Mouse (Mus musculus): ENCODE results near the gene Pakap.

The Pakap gene

DNA sequence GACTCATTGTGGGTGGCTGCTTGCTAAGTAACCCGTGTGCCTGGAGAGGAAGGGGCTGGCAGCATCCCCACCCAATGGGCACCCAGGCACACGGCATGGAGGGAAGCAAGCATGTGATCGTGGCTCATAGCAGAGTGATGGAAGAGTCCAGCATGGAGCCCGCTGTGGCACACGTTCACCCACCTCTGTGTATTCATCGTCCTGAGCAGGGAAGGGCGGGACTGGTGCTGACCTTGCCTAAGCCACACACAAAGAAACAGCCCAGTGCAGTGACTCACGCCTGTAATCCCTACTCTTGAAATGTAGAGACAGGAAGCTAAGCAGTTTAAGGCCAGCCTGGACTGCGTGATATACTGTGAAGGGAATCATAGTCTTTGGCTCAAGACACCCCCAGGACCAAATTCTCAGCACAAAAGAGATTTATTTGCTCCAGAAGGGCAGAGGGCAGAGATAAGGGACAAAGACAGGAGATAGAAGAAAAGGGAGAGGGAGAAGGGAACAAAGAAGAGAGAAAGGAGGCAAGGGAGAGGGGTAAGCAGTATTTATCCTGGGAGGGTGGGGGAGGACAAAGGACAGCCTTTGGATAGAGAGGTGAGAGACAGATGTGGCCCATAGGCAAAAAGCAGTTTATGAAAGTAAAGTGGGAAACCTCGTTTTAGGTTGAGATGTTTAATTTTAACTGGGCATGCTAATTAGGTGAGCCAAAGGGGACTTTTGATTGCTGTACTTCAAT is 230.5 kb downstream of the Pakap start:
- no peak for DNase-seq (ENCODE audit: low spot score in 2 of 2)

DNA sequence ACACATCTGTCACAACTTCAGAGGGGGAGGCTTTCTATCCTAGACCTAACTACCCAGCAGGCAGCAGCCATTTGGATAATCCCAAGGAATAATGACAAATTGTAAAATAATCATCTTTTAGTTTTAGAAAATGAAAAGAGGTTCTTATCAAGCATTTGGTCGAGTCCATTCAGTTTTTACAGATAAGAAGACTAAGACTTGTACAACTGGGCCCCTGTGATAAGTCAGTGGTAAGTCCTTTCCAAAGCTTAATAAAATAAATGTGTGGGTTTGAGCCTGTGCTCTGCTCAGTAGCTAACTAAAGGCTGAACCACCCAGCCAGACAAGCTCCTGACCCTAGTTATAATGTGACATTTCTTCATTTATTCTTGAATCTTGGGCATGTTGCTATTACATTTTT is 231.3 kb downstream of the Pakap start:
- no peak for DNase-seq (ENCODE audit: low spot score in 2 of 2)

DNA sequence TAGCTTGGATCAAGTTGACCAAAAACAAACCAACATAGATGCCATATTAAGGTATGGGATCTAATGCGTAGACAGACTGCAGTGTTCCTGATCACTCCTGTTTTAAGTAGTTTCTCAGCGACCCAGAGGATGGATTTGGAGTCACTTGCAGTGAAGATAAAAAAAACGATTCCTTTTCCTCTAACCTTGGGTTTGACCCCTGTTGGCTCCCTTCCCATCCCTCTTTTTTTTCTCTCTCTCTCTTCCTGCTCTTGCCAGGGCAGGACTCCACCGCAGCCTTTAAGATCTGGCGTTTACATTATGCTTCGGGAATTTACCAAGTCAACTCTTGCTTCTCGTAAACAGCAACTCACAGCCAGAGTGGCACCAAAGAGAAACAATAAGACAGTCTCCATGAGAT is 233.3 kb downstream of the Pakap start:
- no peak for DNase-seq (ENCODE audit: low spot score in 2 of 2)

DNA sequence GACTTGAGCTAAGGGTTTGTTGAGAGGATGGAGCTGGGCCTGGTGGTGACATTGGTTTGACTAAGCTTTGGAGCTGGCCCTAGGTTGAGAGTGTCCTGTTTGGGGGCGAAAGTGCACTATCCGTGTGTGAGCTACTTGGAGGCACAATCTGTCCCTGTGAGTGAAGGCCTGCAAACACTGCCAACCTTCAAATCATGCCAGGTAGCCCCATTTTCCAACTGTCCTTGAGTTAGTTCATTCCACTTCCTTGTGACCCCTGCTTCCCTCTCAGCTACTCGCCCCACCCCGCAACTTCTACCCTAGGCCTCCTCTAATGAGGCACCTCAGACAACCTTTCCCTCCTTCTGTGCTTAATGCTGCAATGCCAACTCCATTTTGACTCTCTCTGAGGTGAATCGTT is 234.0 kb downstream of the Pakap start:
- no peak for DNase-seq (ENCODE audit: low spot score in 2 of 2)

DNA sequence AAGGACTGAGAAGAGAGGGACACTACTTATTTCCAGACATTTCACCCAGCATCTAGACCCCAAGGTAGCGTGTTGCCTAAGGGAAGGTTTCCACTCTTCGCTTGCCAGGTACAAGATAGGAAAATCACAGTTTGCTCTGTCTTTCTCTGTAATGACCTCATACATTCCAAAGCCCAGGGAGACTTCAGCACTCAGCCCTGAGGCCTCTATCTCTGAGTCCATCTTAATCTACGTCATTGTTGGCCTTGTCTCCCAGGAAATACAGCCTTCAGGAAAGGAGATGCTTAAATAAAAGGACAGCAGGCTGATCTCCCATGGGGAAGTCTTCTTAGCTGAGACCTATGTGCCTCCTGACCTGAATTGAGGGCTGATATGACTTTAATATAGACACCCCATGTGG is 234.4 kb downstream of the Pakap start:
- DNase-seq (ENCODE audit: low spot score in 2 of 2) = no peak

DNA sequence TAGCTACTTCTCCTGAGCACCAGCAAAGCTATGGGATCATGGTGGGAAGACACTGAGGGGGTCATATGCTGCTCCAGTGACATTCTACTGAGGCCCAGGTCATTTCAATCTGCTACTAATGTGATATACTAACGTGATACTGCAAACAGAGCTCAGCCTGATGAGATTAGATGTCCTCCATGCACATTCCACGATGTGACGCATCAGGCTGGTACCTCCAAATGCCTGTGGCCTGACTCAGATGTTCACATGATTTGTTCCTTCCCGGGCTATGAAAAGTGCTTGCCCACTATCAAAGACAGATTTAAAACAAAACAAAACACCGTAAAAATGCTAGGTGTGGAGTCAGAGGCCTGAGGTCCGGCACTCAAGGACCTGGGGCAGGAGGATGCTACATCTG is 236.9 kb downstream of the Pakap start:
- no peak for DNase-seq (ENCODE audit: low spot score in 2 of 2)

DNA sequence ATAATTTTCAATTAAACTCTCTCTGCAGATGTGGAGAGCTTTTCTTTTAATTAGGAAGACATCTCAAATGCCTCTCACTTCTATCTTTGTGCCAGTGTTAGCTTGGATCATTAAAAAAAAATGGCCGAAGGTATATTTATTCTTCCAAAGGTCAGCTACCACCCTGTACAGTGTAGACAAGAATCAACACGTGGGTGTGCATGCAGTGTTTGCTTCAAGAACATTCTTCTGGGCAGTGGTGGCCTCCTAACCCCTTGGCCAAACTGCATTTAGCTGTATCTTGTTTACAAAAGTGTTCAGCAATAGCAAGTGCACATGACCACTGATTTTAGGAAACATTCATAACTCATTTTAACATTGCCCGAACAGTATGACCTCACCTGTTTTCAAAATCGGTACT is 241.5 kb downstream of the Pakap start:
- DNase-seq (ENCODE audit: low spot score in 2 of 2) = no peak

DNA sequence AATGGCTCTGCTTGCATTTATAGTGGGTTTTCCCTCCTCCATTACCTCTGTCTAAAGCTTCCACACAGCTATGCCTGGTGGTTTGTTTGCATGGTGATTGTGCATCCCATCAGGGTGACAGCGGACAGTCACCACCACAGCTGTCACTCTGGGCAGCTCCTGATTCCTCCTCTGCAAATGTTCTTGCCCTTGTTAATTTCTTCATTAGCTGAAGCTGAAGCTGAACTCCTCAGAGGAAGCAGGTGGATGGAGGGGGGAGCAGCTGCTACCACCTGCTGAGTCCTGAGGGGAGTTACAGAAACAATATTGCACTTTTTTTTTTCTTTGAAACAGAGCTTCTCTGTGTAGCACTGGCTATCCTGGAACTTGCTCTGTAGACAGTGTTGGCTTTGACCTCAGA is 244.1 kb downstream of the Pakap start:
- DNase-seq (ENCODE audit: low spot score in 2 of 2) = no peak

DNA sequence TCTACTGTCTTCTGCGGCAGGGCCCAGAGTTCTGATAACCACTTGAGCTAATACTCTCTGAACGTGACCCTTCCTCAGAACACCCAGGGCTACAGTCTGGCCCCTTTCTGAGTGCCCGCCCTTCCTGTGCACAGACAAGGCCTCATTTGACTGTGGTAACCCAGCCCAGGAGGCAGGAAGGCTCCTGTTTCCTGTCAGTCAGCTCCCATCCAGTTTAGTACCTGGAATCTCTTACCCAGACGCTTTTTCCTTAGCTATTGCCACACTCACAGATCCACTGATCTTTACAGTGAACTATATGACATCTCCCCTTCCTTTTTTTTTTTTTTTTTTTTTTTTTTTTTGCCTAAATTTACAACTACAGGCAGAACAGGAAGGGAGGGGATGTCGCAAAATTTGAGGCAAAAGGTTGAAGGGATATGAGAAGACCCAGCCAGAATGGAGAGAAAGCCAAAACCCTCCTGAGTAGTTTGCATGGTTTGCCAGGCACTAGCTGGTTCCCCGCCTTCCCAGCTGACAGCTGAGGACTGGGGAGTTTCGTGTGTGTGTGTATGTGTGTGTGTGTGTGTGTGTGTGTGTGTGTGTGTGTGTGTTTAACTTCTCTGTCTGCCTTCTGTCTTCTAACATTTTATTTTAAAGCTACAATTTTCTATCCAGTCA is 245.1 kb downstream of the Pakap start:
- DNase-seq (ENCODE audit: low spot score in 2 of 2) = peak in 1 of 2 experiments; percentile 17

DNA sequence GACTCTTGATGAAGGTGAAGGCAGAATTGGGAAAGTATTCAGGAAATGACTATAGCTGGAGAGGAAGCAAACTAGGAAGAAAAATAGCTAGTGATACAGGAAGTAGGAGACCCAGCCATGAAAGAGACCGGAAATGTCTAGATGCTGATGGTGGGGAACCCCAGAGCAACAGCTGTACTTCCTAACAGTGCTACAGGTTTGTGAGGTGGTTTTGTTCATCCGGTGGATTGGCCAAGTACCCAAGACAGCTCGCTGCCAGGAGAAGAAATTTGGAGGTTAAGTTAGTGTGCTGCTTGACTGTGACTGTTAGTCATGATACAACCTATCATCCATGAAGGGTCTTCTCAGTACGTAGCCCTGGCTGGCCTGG is 245.6 kb downstream of the Pakap start:
- DNase-seq (ENCODE audit: low spot score in 2 of 2) = no peak

DNA sequence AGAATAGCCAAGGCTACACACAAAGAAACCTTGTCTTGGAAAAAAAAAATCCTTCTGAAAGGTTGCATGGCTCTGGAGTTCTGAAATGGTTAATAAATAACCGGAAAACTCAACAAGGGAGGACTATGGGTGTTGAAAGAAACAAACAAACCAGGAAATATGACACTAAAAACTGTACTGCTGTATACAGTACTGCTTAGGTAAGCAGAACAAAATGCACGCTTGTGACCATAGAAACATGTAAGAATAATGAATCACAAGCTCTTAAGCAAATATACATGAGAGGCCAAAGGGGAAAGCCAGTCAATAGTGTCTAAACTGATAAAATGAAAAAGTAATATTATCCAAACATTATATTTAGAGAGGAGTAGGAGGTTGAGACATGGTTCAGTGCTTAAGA is 247.4 kb downstream of the Pakap start:
- no peak for DNase-seq (ENCODE audit: low spot score in 2 of 2)

DNA sequence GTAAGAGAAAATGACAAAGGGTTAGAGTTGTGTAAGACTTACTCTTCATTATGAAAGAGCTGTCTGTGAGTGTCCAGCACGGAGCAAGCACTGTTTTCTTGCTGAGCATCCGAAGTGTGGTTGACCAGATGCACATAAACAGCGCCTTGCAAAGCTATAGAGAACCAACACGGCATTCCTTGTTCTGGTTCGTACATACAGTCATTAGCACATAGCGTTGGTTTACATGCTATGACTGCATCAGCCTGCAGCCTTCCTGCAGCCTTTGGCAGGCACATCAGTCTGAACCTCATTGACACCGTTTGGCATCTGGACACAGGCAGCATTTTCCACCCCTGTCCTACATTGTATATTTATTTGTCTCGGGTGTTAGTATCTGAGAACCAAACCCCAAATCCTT is 248.2 kb downstream of the Pakap start:
- DNase-seq (ENCODE audit: low spot score in 2 of 2) = no peak

DNA sequence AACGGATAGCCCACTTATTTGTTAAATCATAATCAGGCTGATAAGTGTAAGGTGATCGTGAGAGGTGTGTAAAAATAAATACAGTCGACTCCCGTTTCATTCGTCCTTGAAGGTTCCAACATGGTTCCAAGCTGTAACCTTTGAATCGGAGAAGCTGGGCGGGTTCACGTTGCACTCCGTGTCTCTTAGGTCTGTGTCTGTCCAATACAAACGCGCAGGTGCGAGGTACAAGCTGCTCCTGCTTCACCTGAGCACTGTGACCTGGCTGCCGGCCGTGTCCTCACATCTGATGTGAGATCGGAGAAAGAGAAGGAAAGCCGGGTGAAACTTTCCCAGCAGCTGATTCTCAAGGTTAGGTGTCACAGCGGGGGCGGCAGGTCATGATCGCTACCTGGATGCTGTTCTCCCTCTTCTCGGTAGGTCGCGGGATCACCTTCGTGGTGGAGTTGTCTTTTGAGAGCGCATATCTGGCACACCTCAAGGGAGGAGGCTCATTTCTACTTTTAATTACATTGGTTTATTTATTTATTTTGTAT is 252.9 kb downstream of the Pakap start:
- no peak for DNase-seq (ENCODE audit: low spot score in 2 of 2)

DNA sequence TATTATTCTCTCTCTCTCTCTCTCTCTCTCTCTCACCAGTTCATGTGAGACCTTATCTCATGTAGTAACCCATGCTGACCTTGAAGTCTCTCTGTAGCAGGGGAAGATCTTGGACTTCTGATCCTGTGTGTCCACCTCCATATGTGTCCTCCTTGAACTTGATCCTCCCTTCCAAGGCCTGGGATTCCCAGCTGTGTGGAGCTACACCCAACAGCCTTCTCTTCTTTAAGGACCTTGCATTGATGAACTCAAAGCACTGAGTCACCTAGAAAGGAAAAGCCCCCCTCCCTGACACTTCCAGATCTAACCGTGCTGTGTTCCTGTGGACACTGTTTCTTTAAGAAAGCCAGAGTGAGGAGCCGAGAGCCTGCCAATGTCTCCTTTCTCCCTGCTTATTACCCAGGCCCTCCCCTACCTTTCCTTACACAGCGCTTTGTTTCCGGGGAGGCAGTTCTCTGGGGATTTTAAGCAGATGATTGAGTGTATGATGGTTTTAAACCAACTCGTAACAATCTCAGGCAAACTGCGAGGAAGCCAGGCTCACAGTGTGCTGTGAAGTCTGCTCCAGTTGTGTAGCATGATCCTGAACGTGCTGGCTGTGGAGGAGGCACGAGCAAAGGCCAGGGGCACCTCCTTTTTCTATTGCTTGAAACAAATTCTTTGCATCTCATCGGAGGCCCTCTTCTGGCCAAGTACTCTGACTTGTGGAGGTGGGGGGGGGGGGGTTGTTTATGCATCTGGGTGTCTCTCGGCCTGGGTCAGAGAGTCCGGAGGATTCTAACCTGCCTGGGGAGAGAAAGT is 253.8 kb downstream of the Pakap start:
- no peak for DNase-seq (ENCODE audit: low spot score in 2 of 2)

DNA sequence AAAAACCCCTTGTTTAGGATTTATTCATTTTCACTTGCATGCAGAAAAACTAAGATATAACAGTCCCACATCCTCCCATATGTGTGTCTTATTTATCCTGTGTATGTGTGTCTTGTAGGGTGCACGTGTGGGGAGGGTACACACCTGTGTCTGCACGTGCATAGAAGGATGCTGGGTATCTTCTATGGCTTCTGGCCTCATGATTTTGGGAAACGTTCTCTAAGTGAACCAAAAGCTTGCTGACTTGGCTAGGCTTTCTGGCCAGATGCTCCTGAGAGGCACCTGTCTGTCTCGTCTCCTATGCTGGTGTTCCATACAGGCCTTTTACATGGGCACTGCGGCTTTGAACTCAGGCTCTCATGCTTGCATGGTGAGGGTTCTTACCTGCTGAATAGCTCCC is 254.7 kb downstream of the Pakap start:
- DNase-seq (ENCODE audit: low spot score in 2 of 2) = no peak

DNA sequence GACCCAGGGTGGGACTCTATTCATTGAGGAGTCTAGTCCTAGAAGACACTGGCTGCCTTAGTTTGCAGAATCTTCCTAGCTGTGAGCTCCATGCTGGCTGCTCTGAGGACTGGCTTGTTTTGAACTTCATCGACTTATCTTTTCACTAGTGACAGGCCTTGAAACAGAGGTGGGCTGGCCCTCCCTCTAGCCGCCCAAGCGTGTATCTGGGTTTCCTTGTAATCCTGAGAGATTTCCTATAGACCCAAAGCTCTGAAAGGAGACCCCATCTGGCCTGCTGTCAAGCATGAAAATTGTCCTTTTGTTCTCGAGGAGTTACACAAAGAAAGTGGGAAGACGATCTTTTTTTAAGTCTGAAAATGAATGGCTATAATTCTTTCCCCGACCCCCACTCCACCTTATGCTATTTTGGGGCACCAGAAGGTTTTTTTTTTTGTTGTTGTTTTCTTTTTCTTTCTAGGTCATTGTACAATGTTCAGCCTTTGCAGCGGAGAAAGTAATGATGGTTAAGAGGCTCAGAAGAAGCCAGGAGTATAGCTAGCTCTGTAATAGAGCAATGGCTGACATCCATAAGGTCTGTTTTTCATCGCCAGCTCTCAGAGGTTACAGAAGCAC is 256.8 kb downstream of the Pakap start:
- no peak for DNase-seq (ENCODE audit: low spot score in 2 of 2)

DNA sequence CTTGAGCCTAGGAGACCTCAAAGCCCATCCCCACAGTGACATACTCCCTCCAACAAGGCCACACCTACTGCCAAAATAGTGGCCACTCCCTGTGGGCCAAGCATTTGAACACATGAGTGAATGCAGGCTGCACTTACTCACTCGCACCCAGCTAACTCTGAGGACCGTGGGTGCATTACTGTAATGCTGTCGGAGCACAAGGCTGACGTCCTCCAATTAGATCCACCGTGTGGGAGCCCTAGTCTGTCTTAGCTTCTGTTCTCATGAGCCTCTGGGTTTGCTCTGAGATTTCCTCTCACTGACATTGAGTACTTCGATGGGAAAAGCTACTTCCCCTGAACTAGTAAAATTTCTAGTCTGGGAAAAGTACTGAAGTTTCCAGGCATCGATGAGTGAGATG is 258.3 kb downstream of the Pakap start:
- DNase-seq (ENCODE audit: low spot score in 2 of 2) = no peak

DNA sequence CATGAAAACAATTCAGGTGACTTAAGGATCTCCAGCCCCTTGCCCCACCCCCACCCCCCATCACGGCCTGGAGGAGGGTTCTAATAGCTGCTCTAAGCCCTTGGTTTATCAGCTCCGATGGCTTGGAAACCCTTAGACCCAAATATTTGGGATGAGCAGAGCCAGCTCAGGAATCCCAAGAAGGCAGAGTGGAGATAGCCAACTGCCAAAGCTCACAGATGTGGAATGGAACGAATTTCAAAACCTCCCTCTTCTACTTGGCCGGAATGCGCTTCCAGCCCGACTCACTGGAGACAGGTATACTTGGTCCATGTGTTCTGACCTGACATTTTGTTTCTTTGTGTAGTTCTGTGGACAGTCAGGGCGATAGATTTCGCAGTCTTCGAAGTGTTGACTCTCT is 261.2 kb downstream of the Pakap start:
- no peak for DNase-seq (ENCODE audit: low spot score in 2 of 2)

DNA sequence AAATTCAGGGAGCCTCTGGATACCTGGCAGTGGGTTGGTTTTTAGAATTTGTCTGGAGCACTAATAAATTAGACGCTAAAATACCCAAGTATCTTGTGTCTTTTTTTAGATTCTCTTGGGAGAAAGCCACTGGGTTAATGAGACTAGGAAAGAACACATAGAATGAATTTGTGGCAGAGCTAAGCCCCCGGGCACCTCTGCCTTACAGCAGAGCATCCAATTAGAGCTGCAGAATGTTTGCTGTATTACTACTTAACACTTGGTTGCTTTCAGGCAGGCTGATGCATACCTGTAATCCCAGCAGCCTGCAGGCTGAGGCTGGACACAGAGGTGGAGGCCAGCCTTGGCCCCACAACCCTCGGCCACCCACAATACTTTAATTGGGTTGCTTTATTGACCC is 261.8 kb downstream of the Pakap start:
- DNase-seq (ENCODE audit: low spot score in 2 of 2) = no peak

DNA sequence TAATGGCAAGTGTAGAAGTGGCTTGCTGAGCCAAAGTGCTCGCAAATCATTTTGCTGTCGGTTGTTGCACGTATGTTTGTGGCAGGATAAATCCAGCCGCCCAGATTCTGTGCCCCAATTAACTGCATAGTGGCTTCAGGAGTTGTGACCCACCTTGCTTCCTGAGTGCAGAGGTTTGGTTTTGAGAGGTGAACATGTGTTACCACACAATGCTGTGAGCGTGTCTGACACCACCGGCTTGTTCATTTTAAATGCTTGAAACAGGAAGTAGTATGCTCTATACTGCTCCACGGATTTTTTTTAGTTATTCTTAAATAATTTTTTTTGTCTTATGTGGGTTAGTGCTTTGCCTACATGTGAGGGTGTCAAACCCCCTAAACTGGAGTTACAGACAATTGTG is 264.3 kb downstream of the Pakap start:
- DNase-seq (ENCODE audit: low spot score in 2 of 2) = no peak

DNA sequence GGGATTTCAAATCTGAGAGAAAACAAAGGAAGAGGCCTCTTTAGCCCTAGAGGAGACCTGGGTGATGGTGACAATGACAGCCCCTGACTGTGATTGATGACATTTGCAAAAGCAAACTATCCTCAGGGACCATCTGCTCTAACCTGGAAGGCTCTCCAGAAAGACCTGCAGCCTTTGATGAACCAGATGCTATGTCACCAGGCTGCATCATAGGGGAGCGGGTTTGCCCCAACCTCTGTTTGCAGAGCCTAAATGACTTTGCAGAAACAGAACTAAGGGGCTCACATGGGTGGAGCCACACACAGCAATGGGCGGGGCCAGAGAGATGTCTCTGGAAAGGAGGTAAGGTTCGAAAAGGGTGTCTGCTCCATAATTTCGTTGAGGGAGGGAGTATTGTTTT is 265.1 kb downstream of the Pakap start:
- no peak for DNase-seq (ENCODE audit: low spot score in 2 of 2)

DNA sequence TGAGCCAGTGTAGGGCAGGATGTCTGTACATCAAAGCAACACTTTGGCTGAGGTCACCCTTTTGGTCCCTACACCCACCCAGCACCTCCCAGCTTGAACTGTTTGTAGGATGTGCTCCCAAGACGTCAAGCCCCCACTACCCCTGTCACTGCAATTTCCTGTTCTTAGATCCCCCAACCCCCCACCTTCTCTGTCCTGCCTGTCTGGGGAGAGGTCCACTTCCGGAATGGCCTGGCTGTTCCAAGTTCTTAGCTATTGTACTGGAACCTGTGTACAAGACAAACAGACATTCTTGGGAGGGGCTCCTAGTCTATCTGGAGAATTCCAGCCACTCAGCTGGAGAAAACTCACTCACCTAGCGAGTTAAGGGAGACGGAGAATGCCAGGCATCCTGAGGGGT is 266.2 kb downstream of the Pakap start:
- DNase-seq (ENCODE audit: low spot score in 2 of 2) = no peak
